Mouse (Mus musculus): ENCODE measurements around the gene Slxl1.
"Not testable (repeated sequence)": the region's sequence is repeated elsewhere in the genome, so short reads cannot be mapped to it uniquely, and the experiment has no call there.

The Slxl1 gene

DNA sequence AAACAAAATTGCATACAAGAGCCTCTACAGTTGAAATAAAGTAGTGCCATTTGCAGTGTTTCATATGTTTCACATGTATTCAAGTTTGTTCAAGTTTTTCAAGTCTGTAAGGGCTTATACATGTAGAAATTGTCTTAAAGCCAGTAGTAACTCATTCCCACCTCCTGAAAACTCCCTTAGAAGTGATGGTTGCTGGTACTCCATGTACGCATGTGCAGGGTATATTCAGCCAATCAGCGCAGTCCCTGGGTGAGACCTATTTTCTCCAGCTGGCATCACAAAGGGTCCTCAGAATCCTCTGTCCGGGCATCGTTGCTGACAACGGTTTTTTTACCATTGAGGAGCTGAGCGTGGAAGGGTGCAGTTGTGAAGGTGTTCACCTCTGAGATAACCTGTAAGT, at the start of gene Slxl1:
TSS of gene Slxl1 (plus strand) at position 301 of the 400 bp plus-strand sequence.
- not testable (repeated sequence) for DNase-seq (ENCODE audit: low spot score)
